Mouse (Mus musculus): ENCODE measurements at regions not wholly inside any gene's neighbourhood (a gene's known extent, or its start where the extent isn't known, plus 50 kb on each side); places are given as distances from the start of the nearest gene placed in this dataset.
A peak's percentile ranks its signal among the peaks of the same experiment; 100 is the strongest.
"Not testable (repeated sequence)": the region's sequence is repeated elsewhere in the genome, so short reads cannot be mapped to it uniquely, and the experiment has no call there.

GRCm38 (mm10) chr12:29361236-29361635 is 166.9 kb upstream of the Myt1l start:
- DNase-seq (ENCODE audit: extremely low read depth, low read depth, low spot score) = no peak

GRCm38 (mm10) chr12:29367741-29368106 is 160.5 kb upstream of the Myt1l start:
- DNase-seq (ENCODE audit: extremely low read depth, low read depth, low spot score) = not testable (repeated sequence)

- DNase-seq (ENCODE audit: extremely low read depth, low read depth, low spot score) = no peak
These were observed 159.9 kb upstream of the Myt1l start for GRCm38 (mm10) chr12:29368107-29368819.

GRCm38 (mm10) chr12:29368820-29369175 is 159.4 kb upstream of the Myt1l start:
- no peak for DNase-seq (ENCODE audit: extremely low read depth, low read depth, low spot score)

- DNase-seq (ENCODE audit: extremely low read depth, low read depth, low spot score) = peak; percentile 2
These were observed 136.4 kb upstream of the Myt1l start for GRCm38 (mm10) chr12:29391756-29392155.

- no peak for DNase-seq (ENCODE audit: extremely low read depth, low read depth, low spot score)
These were observed 133.9 kb upstream of the Myt1l start for GRCm38 (mm10) chr12:29394271-29394670.

GRCm38 (mm10) chr12:29394881-29395280 is 133.3 kb upstream of the Myt1l start:
- DNase-seq (ENCODE audit: extremely low read depth, low read depth, low spot score) = no peak

GRCm38 (mm10) chr12:29395401-29395982 is 132.7 kb upstream of the Myt1l start:
- DNase-seq (ENCODE audit: extremely low read depth, low read depth, low spot score) = no peak

- no peak for DNase-seq (ENCODE audit: extremely low read depth, low read depth, low spot score)
These were observed 123.8 kb upstream of the Myt1l start for GRCm38 (mm10) chr12:29404434-29404833.

- peak; percentile 19 for DNase-seq (ENCODE audit: extremely low read depth, low read depth, low spot score)
These were observed 118.7 kb upstream of the Myt1l start for GRCm38 (mm10) chr12:29409336-29410055.

- DNase-seq (ENCODE audit: extremely low read depth, low read depth, low spot score) = no peak
These were observed 94.2 kb upstream of the Myt1l start for GRCm38 (mm10) chr12:29433936-29434335.

- DNase-seq (ENCODE audit: extremely low read depth, low read depth, low spot score) = no peak
These were observed 88.7 kb upstream of the Myt1l start for GRCm38 (mm10) chr12:29439343-29440019.

- DNase-seq (ENCODE audit: extremely low read depth, low read depth, low spot score) = not testable (repeated sequence)
These were observed 63.0 kb upstream of the Myt1l start for GRCm38 (mm10) chr12:29465201-29465600.

Data from fat pad, adult 2 months (tissue).